14 mouse cellular contexts compared by ENCODE assay signal in the genomic region with DNA sequence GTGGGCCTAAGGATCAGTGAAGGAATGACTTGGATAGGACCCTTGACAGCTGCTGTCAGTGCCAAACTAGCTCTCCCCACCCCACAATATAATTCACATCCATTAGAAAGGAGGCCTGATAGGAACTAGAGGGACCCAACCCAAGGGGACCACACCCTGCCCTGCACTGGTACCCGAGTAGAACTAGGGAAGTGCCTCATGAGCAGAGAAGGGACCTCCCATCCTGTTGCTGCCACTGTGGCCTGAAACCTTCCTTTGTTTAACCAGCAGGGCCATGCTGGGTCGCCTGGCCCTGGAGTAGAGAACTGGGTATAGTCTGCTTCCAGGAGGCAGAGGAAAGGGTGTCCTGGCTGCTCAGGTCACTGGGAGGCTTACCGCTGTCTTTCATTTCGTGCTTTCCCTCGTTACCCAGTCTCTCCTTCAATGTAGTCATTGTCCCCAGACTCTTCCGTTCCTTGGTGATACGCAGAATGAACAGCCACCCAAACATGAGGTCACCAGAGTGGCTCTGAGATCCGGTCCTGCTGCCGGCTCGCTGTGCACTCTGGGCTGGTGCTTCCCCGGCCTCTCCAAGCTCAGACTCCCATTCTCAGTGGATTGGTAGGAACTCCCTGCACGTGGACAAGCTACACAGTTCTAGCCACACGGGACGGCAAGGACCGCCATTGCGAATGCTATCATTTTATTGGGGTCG.
DNase-seq lines count a peak whose midpoint lies in the region; ATAC-seq lines count a peak whose summit lies in the region.
"Had no signal": no experiment of that assay in that cellular context is flagged by ENCODE, and none has a peak within 500 bp of the region (broad histone marks: within the 10 kb centered on the region; RNA-seq: fewer than 3 reads in every experiment).

No protein-coding gene starts in this region.

- intact Hi-C loops in heart, postnatal 25 days (cut with DNase I), result no loop called here

- H3K9ac ChIP-seq in midbrain, embryonic 14.5 days (replicated peaks; ENCODE audit: low read length), result no peak overlapping the region
- no peak overlapping the region for H3K9ac ChIP-seq in midbrain, embryonic 13.5 days (replicated peaks)
- H3K9ac ChIP-seq: hindbrain, embryonic 15.5 days; liver, embryonic 14.5 days; midbrain, embryonic 15.5 days; stomach, embryonic 15.5 days had no signal

- peaks cover 26% of the 10 kb centered on the region for H3K36me3 ChIP-seq in midbrain, embryonic 14.5 days (ENCODE audit: control insufficient read depth, insufficient read depth, low read length)
- H3K36me3 ChIP-seq in midbrain, embryonic 13.5 days, result peaks cover 64% of the 10 kb centered on the region
- H3K36me3 ChIP-seq: midbrain, embryonic 15.5 days had no signal

- H3K9me3 ChIP-seq in midbrain, embryonic 14.5 days (ENCODE audit: control insufficient read depth, low read length), result no peaks in the 10 kb centered on the region
- H3K9me3 ChIP-seq in midbrain, embryonic 13.5 days, result no peaks in the 10 kb centered on the region
- H3K9me3 ChIP-seq: hindbrain, embryonic 15.5 days; midbrain, embryonic 15.5 days; stomach, embryonic 15.5 days had no signal

- 0 out of 2 replicates have a peak overlapping the region, but pooled peaks have one; percentile 13 for H3K27ac ChIP-seq in midbrain, embryonic 14.5 days (replicated peaks; ENCODE audit: low read depth, low read length)
- H3K27ac ChIP-seq in midbrain, embryonic 13.5 days, result no peak overlapping the region
- H3K27ac ChIP-seq: liver, embryonic 14.5 days; midbrain, embryonic 15.5 days; stomach, embryonic 15.5 days had no signal

- 90% methylated on average over 17 of the region's 17 CpGs for WGBS in midbrain, embryonic 14.5 days
- 90% methylated on average over 17 of the region's 17 CpGs for WGBS in midbrain, embryonic 13.5 days

- H3K27me3 ChIP-seq in midbrain, embryonic 14.5 days (ENCODE audit: control insufficient read depth, insufficient read depth, low read length), result no peaks in the 10 kb centered on the region
- no peaks in the 10 kb centered on the region for H3K27me3 ChIP-seq in midbrain, embryonic 13.5 days
- H3K27me3 ChIP-seq: hindbrain, embryonic 15.5 days; midbrain, embryonic 15.5 days; stomach, embryonic 15.5 days had no signal

- H3K4me3 ChIP-seq in midbrain, embryonic 14.5 days (replicated peaks; ENCODE audit: low read depth, low read length), result no peak overlapping the region
- H3K4me3 ChIP-seq in midbrain, embryonic 13.5 days (replicated peaks), result no peak overlapping the region
- H3K4me3 ChIP-seq: hindbrain, embryonic 15.5 days; midbrain, embryonic 15.5 days; stomach, embryonic 15.5 days had no signal

- no peak for DNase-seq in midbrain, embryonic 14.5 days
- peak; percentile 36 for DNase-seq in heart, postnatal 25 days (ENCODE audit: low spot score)
- DNase-seq in lung, adult 18-20 months, result peak; percentile 70 to 78
- DNase-seq in right cerebral cortex, adult 2 months (ENCODE audit: low spot score in 2 of 2), result no peak
- DNase-seq in spleen, adult 18-20 months, result no peak
- no peak for DNase-seq in layer of hippocampus, adult 8-10 months (ENCODE audit: low spot score in 2 of 2)
- DNase-seq: adrenal gland, postnatal 25 days; cerebellum, adult 11 months; embryo, embryonic 11 days had no signal

- no peak overlapping the region for H3K4me2 ChIP-seq in midbrain, embryonic 14.5 days (ENCODE audit: low read length)
- H3K4me2 ChIP-seq in midbrain, embryonic 13.5 days (replicated peaks), result no peak overlapping the region
- H3K4me2 ChIP-seq: hindbrain, embryonic 15.5 days; midbrain, embryonic 15.5 days; stomach, embryonic 15.5 days had no signal

- H3K4me1 ChIP-seq in midbrain, embryonic 14.5 days (ENCODE audit: control insufficient read depth, insufficient read depth, low read length), result no peaks in the 10 kb centered on the region
- H3K4me1 ChIP-seq in midbrain, embryonic 13.5 days (replicated peaks), result no peaks in the 10 kb centered on the region
- H3K4me1 ChIP-seq: midbrain, embryonic 15.5 days had no signal

- no peak for ATAC-seq in midbrain, embryonic 14.5 days (ENCODE audit: low FRiP score, low TSS enrichment)
- no peak for ATAC-seq in midbrain, embryonic 13.5 days
- ATAC-seq: midbrain, embryonic 15.5 days had no signal

Comparison
In these comparisons a context has a peak if more than half of its experiments do, and no peak if none do; other contexts are left out.
1. DNase-seq: peak in heart, postnatal 25 days (single experiment) and lung, adult 18-20 months (2 of 2); none in midbrain, embryonic 14.5 days (single experiment), right cerebral cortex, adult 2 months (0 of 2), spleen, adult 18-20 months (0 of 2) and layer of hippocampus, adult 8-10 months (0 of 2).